21 mouse cellular contexts compared by ENCODE assay signal in genomic region chr17:3641456-3641855, GRCm38 (mm10). TPM values are rescaled to one million over a fixed set of nuclear protein-coding genes. Genes with fewer than 3 reads are reported as not detected.
DNase-seq lines count a peak whose midpoint lies in the region; ATAC-seq and TF ChIP-seq lines count a peak whose summit lies in the region.
"Had no signal": no experiment of that assay in that cellular context is flagged by ENCODE, and none has a peak within 500 bp of the region (broad histone marks: within the 10 kb centered on the region; RNA-seq: fewer than 3 reads in every experiment).

No protein-coding gene starts in this region.

- H3K9ac ChIP-seq in midbrain, embryonic 14.5 days (replicated peaks; ENCODE audit: low read length), result no peak overlapping the region
- no peak overlapping the region for H3K9ac ChIP-seq in midbrain, embryonic 13.5 days (replicated peaks)
- H3K9ac ChIP-seq: embryonic facial prominence, embryonic 12.5 days; hindbrain, embryonic 15.5 days had no signal

- H3K36me3 ChIP-seq in midbrain, embryonic 14.5 days (ENCODE audit: control insufficient read depth, insufficient read depth, low read length), result no peaks in the 10 kb centered on the region
- no peaks in the 10 kb centered on the region for H3K36me3 ChIP-seq in midbrain, embryonic 13.5 days
- H3K36me3 ChIP-seq: embryonic facial prominence, embryonic 12.5 days; hindbrain, embryonic 15.5 days had no signal

- no peak for TF ChIP-seq CTCF in layer of hippocampus, adult 2 months (conservative IDR thresholded peaks at IDR 0.05)

- no peak for ATAC-seq in midbrain, embryonic 14.5 days (ENCODE audit: low FRiP score, low TSS enrichment)
- no peak for ATAC-seq in midbrain, embryonic 13.5 days
- ATAC-seq: intestine, postnatal 0 days had no signal

- no peak overlapping the region for H3K4me2 ChIP-seq in midbrain, embryonic 14.5 days (ENCODE audit: low read length)
- H3K4me2 ChIP-seq in midbrain, embryonic 13.5 days (replicated peaks), result no peak overlapping the region
- H3K4me2 ChIP-seq: embryonic facial prominence, embryonic 12.5 days; hindbrain, embryonic 15.5 days had no signal

- no peak overlapping the region for H3K4me3 ChIP-seq in layer of hippocampus, adult 2 months
- no peak overlapping the region for H3K4me3 ChIP-seq in midbrain, embryonic 14.5 days (replicated peaks; ENCODE audit: low read depth, low read length)
- no peak overlapping the region for H3K4me3 ChIP-seq in midbrain, embryonic 13.5 days (replicated peaks)
- H3K4me3 ChIP-seq: embryonic facial prominence, embryonic 12.5 days; gastrocnemius, adult 2 months; heart, adult 2 months; hindbrain, embryonic 15.5 days had no signal

- DNase-seq in embryo, embryonic 11 days, result peak; percentile 20
- DNase-seq in embryo, embryonic 9.5 days (ENCODE audit: extremely low spot score), result no peak
- no peak for DNase-seq in layer of hippocampus, adult 2 months (ENCODE audit: low spot score in 2 of 2)
- DNase-seq in layer of hippocampus, postnatal 36 days, result no peak
- DNase-seq in midbrain, embryonic 14.5 days, result peak; percentile 47
- peak; percentile 77 for DNase-seq in testis, postnatal 14 days (ENCODE audit: low spot score)
- DNase-seq: B cell, adult 2 months; cerebellum, adult 9-11 months; gastrocnemius, adult 2 months; heart, adult 2 months; liver; thymus, postnatal 4 days had no signal

- H3K27me3 ChIP-seq in midbrain, embryonic 14.5 days (ENCODE audit: control insufficient read depth, insufficient read depth, low read length), result no peaks in the 10 kb centered on the region
- no peaks in the 10 kb centered on the region for H3K27me3 ChIP-seq in midbrain, embryonic 13.5 days
- H3K27me3 ChIP-seq: embryonic facial prominence, embryonic 12.5 days; hindbrain, embryonic 15.5 days had no signal

- H3K4me1 ChIP-seq in midbrain, embryonic 14.5 days (ENCODE audit: control insufficient read depth, insufficient read depth, low read length), result 0 out of 2 replicates have a peak, but pooled peaks cover 4% of the 10 kb centered on the region
- peaks cover 9% of the 10 kb centered on the region for H3K4me1 ChIP-seq in midbrain, embryonic 13.5 days (replicated peaks)
- H3K4me1 ChIP-seq: embryonic facial prominence, embryonic 12.5 days had no signal

- H3K9me3 ChIP-seq in midbrain, embryonic 14.5 days (ENCODE audit: control insufficient read depth, low read length), result no peaks in the 10 kb centered on the region
- no peaks in the 10 kb centered on the region for H3K9me3 ChIP-seq in midbrain, embryonic 13.5 days
- H3K9me3 ChIP-seq: embryonic facial prominence, embryonic 12.5 days; hindbrain, embryonic 15.5 days had no signal

- H3K27ac ChIP-seq in layer of hippocampus, adult 2 months, result peak overlapping the region; percentile 77
- H3K27ac ChIP-seq in midbrain, embryonic 14.5 days (replicated peaks; ENCODE audit: low read depth, low read length), result no peak overlapping the region
- no peak overlapping the region for H3K27ac ChIP-seq in midbrain, embryonic 13.5 days
- H3K27ac ChIP-seq: embryonic facial prominence, embryonic 12.5 days; gastrocnemius, adult 2 months; heart, adult 2 months; hindbrain, embryonic 15.5 days; kidney, postnatal 0 days had no signal

- 27% methylated on average over 5 of the region's 5 CpGs for WGBS in midbrain, embryonic 14.5 days
- WGBS in midbrain, embryonic 13.5 days, result 29% methylated on average over 5 of the region's 5 CpGs

RNA-seq across cellular contexts. Expression of gene Nox3, which starts 54.6 kb away (rescaled TPM):
- not detected for total RNA-seq in layer of hippocampus, adult 2 months (2021)
- not detected for total RNA-seq in layer of hippocampus, postnatal 36 days (2021)
- polyA plus RNA-seq in midbrain, embryonic 14.5 days (2014; fragmentation: Nextera tagmentation; extraction: Ambion mirVana), result not detected in 2 replicates
- not detected in 2 replicates for polyA plus RNA-seq in midbrain, embryonic 13.5 days (2015; fragmentation: Nextera tagmentation; extraction: Ambion mirVana)
- total RNA-seq: adrenal gland, adult 18-20 months; gastrocnemius, adult 2 months; heart, adult 2 months had no signal
- polyA plus RNA-seq: heart, adult 2 months; heart, postnatal 0 days; hindbrain, embryonic 15.5 days; intestine, postnatal 0 days; kidney, postnatal 0 days; spleen, adult 2 months; stomach, embryonic 16.5 days had no signal

Comparison
In these comparisons a context has a peak if more than half of its experiments do, and no peak if none do; other contexts are left out.
1. DNase-seq: peak in embryo, embryonic 11 days (single experiment), midbrain, embryonic 14.5 days (single experiment) and testis, postnatal 14 days (single experiment); none in embryo, embryonic 9.5 days (single experiment), layer of hippocampus, adult 2 months (0 of 2) and layer of hippocampus, postnatal 36 days (0 of 2).